Mouse (Mus musculus) kidney, embryonic 14.5 days (tissue): ENCODE data around the gene Gm10300. TPM values are rescaled to one million over a fixed set of nuclear protein-coding genes. Genes with fewer than 3 reads are reported as not detected.

ENCODE experiments used
- ATAC-seq: fragments of 200-750 bp; cut with Nextera tagmentation; 2 replicates; pipeline ENCODE4 v1.8.0; 2017; ENCODE audit warnings: moderate number of reproducible peaks, mild to moderate bottlenecking, moderate TSS enrichment, moderate library complexity; ENCODE audit not compliant: low FRiP score, low TSS enrichment
- H3K27ac ChIP-seq: fragments of 300-500 bp; sonication (generic); 2 replicates; pipeline ENCODE4 v1.5.1; 2014; ENCODE audit warnings: low read depth, mild to moderate bottlenecking, low read length, moderate library complexity, mixed read lengths
- H3K27me3 ChIP-seq: fragments of 300-500 bp; sonication (generic); 2 replicates; pipeline ENCODE4 v1.6.1; 2014; ENCODE audit warnings: mild to moderate bottlenecking, low read length; ENCODE audit not compliant: control insufficient read depth, insufficient read depth
- H3K36me3 ChIP-seq: fragments of 300-500 bp; sonication (generic); 2 replicates; pipeline ENCODE4 v1.6.1; 2014; ENCODE audit warnings: low read length, mixed read lengths; ENCODE audit not compliant: control insufficient read depth, insufficient read depth
- H3K4me1 ChIP-seq: fragments of 300-500 bp; sonication (generic); 2 replicates; pipeline ENCODE4 v1.6.1; 2014; ENCODE audit warnings: low read length, mixed read lengths; ENCODE audit not compliant: control insufficient read depth, insufficient read depth
- H3K4me2 ChIP-seq: fragments of 300-500 bp; sonication (generic); replicated peaks from 2 replicates; pipeline ENCODE4 v1.6.1; 2014; ENCODE audit warnings: low read depth, mild to moderate bottlenecking, low read length
- H3K4me3 ChIP-seq: fragments of 300-500 bp; sonication (generic); 2 replicates; pipeline ENCODE4 v1.5.1; 2014; ENCODE audit warnings: mild to moderate bottlenecking, low read length
- H3K9ac ChIP-seq: fragments of 300-500 bp; sonication (generic); 2 replicates; pipeline ENCODE4 v1.6.1; 2014; ENCODE audit warnings: low read depth, mild to moderate bottlenecking, low read length, moderate library complexity
- H3K9me3 ChIP-seq: fragments of 300-500 bp; sonication (generic); 2 replicates; pipeline ENCODE4 v1.6.1; 2016; ENCODE audit warnings: low read length; ENCODE audit not compliant: control insufficient read depth
- WGBS: fragments of 180-500 bp; shearing (Covaris S2); extraction: QIAGEN DNeasy Blood & Tissue Kit; methylation state at CpG from one replicate; pipeline ENCODE4 v1.1.7; 2014; 5-methylcytosine and 5-hydroxymethylcytosine counted together
- polyA plus RNA-seq: library from polyadenylated mRNA; unstranded; fragments of >200 nt; fragmentation: Nextera tagmentation; extraction: Ambion mirVana; gene quantifications from 2 replicates; pipeline ENCODE4 v1.2.1, GENCODE M21; 2014

The Gm10300 gene
- polyA plus RNA-seq, 1 experiment from 2014 or later = not detected

DNA sequence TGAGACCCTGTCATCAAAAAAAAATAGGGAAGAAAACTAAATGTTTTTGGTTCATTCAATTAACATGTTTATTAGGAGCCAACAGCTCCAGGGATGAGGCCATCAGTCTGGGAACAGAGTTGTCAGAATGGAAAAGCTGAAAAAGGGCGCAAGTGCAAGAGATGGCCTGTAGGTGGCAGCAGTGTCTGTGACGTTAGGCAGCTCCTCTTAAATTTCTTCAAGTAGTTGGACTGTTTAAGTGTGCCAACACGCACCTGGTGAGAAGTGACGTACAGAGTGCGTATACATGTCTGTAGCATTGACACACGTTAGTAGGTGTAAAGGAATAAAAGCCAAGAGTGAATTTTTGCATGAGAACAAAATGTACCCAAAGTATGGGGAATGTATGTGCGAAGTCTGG, 14.4 kb downstream of the Gm10300 start:
- Histone ChIP-seq H3K4me1 (no peaks in the 10 kb centered on the region), H3K36me3 (no peaks in the 10 kb centered on the region), H3K27ac (no peak overlapping the region), H3K4me2 (no peak overlapping the region), H3K9me3 (no peaks in the 10 kb centered on the region), H3K4me3 (no peak overlapping the region), H3K27me3 (no peaks in the 10 kb centered on the region), H3K9ac (no peak overlapping the region)
- ATAC-seq = 0 out of 2 replicates have a peak, but pooled peaks have one; percentile 32
- WGBS = 20% methylated on average over 7 of the region's 7 CpGs

GRCm38 (mm10) chr4:132093136-132093535, 18.6 kb downstream of the Gm10300 start:
- ATAC-seq = no peak

GRCm38 (mm10) chr4:132093928-132094327, 19.4 kb downstream of the Gm10300 start:
- Histone ChIP-seq H3K9me3 (no peaks in the 10 kb centered on the region), H3K4me3 (no peak overlapping the region), H3K27me3 (no peaks in the 10 kb centered on the region), H3K36me3 (no peaks in the 10 kb centered on the region), H3K4me1 (no peaks in the 10 kb centered on the region), H3K27ac (no peak overlapping the region), H3K9ac (no peak overlapping the region), H3K4me2 (no peak overlapping the region)
- WGBS = 81% methylated on average over 5 of the region's 5 CpGs
- ATAC-seq = no peak

More at GRCm38 (mm10) chr4:132093136-132093535, 18.6 kb downstream of the Gm10300 start:
- no peak overlapping the region for H3K9ac ChIP-seq
- no peaks in the 10 kb centered on the region for H3K27me3 ChIP-seq
- H3K9me3 ChIP-seq = no peaks in the 10 kb centered on the region
- no peak overlapping the region for H3K4me2 ChIP-seq
- no peak overlapping the region for H3K27ac ChIP-seq
- no peaks in the 10 kb centered on the region for H3K36me3 ChIP-seq
- 68% methylated on average over 6 of the region's 6 CpGs for WGBS
- no peak overlapping the region for H3K4me3 ChIP-seq
- no peaks in the 10 kb centered on the region for H3K4me1 ChIP-seq

DNA sequence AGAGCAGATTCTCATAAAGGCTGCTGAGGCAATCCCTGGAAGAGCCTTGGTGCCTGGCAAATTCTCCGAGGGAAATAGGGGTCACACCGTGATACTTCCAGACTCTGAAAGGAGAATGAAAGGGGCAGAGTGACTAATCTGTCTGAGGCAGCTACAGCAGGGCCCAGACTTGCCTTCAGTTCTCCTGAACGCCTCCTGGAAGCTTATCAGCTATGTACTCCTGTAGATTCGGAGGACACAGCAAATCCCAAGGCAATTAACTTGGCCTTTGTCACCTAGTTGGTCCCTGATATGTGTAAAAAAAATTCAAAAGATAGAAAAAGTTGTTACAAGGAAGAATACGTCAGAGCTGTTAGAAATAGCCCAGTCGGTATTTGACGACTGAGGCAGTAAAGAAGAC, 20.5 kb downstream of the Gm10300 start:
- 83% methylated on average over 7 of the region's 7 CpGs for WGBS
- H3K27me3 ChIP-seq = no peaks in the 10 kb centered on the region
- H3K36me3 ChIP-seq = no peaks in the 10 kb centered on the region
- H3K4me3 ChIP-seq = no peak overlapping the region
- H3K4me1 ChIP-seq = no peaks in the 10 kb centered on the region
- no peaks in the 10 kb centered on the region for H3K9me3 ChIP-seq
- H3K4me2 ChIP-seq = no peak overlapping the region
- no peak for ATAC-seq
- no peak overlapping the region for H3K27ac ChIP-seq
- no peak overlapping the region for H3K9ac ChIP-seq

- no peak for ATAC-seq
Measured at GRCm38 (mm10) chr4:132099548-132099947, 25.1 kb downstream of the Gm10300 start.

DNA sequence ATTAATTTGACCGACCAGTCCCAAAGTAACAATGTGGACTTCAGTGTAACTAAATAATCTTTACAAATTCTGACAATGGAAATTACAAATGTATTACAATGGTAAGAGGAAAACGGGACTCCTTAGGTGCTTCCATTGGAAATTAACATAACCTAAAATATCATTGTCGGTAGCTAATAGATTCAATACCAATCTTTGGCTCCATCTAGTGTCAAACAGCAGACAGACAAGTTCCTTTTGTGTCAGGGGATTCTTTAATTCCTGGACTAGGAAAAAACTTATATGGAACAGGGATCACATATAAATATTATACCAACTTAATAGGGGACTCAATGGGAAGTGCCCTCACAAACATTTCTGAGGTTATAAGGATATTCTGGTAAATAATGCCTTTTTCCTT, 26.7 kb downstream of the Gm10300 start:
- Histone ChIP-seq H3K27ac (no peak overlapping the region), H3K9ac (no peak overlapping the region), H3K4me3 (no peak overlapping the region), H3K36me3 (no peaks in the 10 kb centered on the region), H3K4me1 (no peaks in the 10 kb centered on the region), H3K27me3 (no peaks in the 10 kb centered on the region), H3K4me2 (no peak overlapping the region), H3K9me3 (no peaks in the 10 kb centered on the region)
- 52% methylated on average over 3 of the region's 3 CpGs for WGBS
- no peak for ATAC-seq

More at GRCm38 (mm10) chr4:132099548-132099947, 25.1 kb downstream of the Gm10300 start:
- Histone ChIP-seq H3K9ac (no peak overlapping the region), H3K4me1 (no peaks in the 10 kb centered on the region), H3K27me3 (no peaks in the 10 kb centered on the region), H3K9me3 (no peaks in the 10 kb centered on the region), H3K4me3 (no peak overlapping the region), H3K27ac (no peak overlapping the region), H3K4me2 (no peak overlapping the region), H3K36me3 (no peaks in the 10 kb centered on the region)
- WGBS = 80% methylated on average over 5 of the region's 5 CpGs

GRCm38 (mm10) chr4:132108221-132108620, 33.7 kb downstream of the Gm10300 start:
- no peaks in the 10 kb centered on the region for H3K4me1 ChIP-seq
- no peak for ATAC-seq
- no peaks in the 10 kb centered on the region for H3K9me3 ChIP-seq
- H3K36me3 ChIP-seq = no peaks in the 10 kb centered on the region
- WGBS = 95% methylated on average over 7 of the region's 7 CpGs
- H3K27ac ChIP-seq = no peak overlapping the region
- H3K4me2 ChIP-seq = no peak overlapping the region
- H3K4me3 ChIP-seq = no peak overlapping the region
- no peaks in the 10 kb centered on the region; the same call in 1 of the 2 replicates for H3K27me3 ChIP-seq
- H3K9ac ChIP-seq = no peak overlapping the region

DNA sequence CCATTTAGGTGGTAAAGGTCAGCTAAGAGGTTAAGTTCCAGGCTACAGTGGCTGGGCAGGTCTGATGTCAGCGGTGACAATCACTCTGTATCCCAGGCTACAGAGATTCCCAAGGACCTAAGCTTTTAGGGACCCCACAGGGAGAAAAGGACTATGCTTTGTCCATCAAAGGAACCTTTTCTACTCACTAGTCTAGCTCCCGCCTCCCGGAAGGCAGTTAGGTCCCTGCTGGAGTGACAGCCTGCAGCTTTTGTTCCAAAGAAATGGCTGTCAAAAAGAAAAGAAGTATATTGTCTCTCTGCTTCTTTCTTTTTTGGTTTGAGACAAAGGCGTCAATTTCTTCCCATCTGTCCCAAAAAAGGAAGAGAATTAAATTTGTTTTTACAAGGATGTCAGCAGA, 36.7 kb downstream of the Gm10300 start:
- Histone ChIP-seq H3K27me3 (peaks cover 5% of the 10 kb centered on the region; the same call in 1 of the 2 replicates), H3K27ac (no peak overlapping the region), H3K36me3 (no peaks in the 10 kb centered on the region), H3K4me2 (no peak overlapping the region), H3K9me3 (no peaks in the 10 kb centered on the region), H3K9ac (no peak overlapping the region), H3K4me3 (no peak overlapping the region), H3K4me1 (no peaks in the 10 kb centered on the region)
- WGBS = 72% methylated on average over 4 of the region's 4 CpGs
- ATAC-seq = no peak

GRCm38 (mm10) chr4:132113411-132114095, 39.1 kb downstream of the Gm10300 start:
- Histone ChIP-seq H3K36me3 (no peaks in the 10 kb centered on the region), H3K27me3 (peaks cover 5% of the 10 kb centered on the region; the same call in 1 of the 2 replicates), H3K4me2 (peak overlapping the region; percentile 42), H3K27ac (no peak overlapping the region), H3K4me1 (no peaks in the 10 kb centered on the region), H3K9me3 (no peaks in the 10 kb centered on the region), H3K9ac (no peak overlapping the region), H3K4me3 (peak overlapping the region; percentile 29)
- 47% methylated on average over 53 of the region's 53 CpGs for WGBS
- ATAC-seq = no peak
